Mouse (Mus musculus) common myeloid progenitor, adult 5-6 weeks (primary cell): ENCODE measurements around the gene Pfkfb2. TPM values are rescaled to one million over a fixed set of nuclear protein-coding genes. Genes with fewer than 3 reads are reported as not detected.

Source experiments
- ATAC-seq: replicated peaks from 2 replicates; pipeline ENCODE4 v1.8.0; 2016; ENCODE audit warnings: low read depth, mild to moderate bottlenecking, moderate TSS enrichment, inconsistent platforms; ENCODE audit not compliant: poor library complexity, severe bottlenecking
- total RNA-seq: library from RNA; stranded (forward); fragments of 200-1000, 187-1606 nt; gene quantifications from 2 replicates; pipeline ENCODE4 v1.2.3, GENCODE M21; 2017

Pfkfb2 gene
- total RNA-seq, 1 experiment from 2014 or later: 19.4 TPM

GRCm38 (mm10) chr1:130739636-130740035, 10.6 kb upstream of the Pfkfb2 start:
- no peak for ATAC-seq

- no peak for ATAC-seq
These were observed 9.6 kb upstream of the Pfkfb2 start for GRCm38 (mm10) chr1:130738551-130739106.

- ATAC-seq: no peak
These were observed 8.9 kb upstream of the Pfkfb2 start for GRCm38 (mm10) chr1:130737916-130738315.

- no peak for ATAC-seq
These were observed 8.4 kb upstream of the Pfkfb2 start for GRCm38 (mm10) chr1:130737411-130737881.

GRCm38 (mm10) chr1:130734852-130735251, 5.8 kb upstream of the Pfkfb2 start:
- no peak for ATAC-seq

- ATAC-seq: no peak
These were observed 5.4 kb upstream of the Pfkfb2 start for GRCm38 (mm10) chr1:130734452-130734851.

GRCm38 (mm10) chr1:130733671-130734070, 4.6 kb upstream of the Pfkfb2 start:
- ATAC-seq: no peak

- 0 out of 2 replicates have a peak, but pooled peaks have one; percentile 14 for ATAC-seq
These were observed 3.9 kb upstream of the Pfkfb2 start for GRCm38 (mm10) chr1:130732706-130733658.

GRCm38 (mm10) chr1:130731741-130732337, 2.8 kb upstream of the Pfkfb2 start, which contains the start of gene AA986860:
Gene AA986860, plus strand, starts transcription at chr1:130731976.
- 0 out of 2 replicates have a peak, but pooled peaks have one; percentile 24 for ATAC-seq

- ATAC-seq: no peak
These were observed 345 bp downstream of the Pfkfb2 start for GRCm38 (mm10) chr1:130728708-130729107.

GRCm38 (mm10) chr1:130728070-130728469, 983 bp downstream of the Pfkfb2 start:
- peak; percentile 70 for ATAC-seq

GRCm38 (mm10) chr1:130726396-130726795, 2.7 kb downstream of the Pfkfb2 start:
- ATAC-seq: no peak

- ATAC-seq: no peak
These were observed 4.8 kb downstream of the Pfkfb2 start for GRCm38 (mm10) chr1:130724206-130724605.

GRCm38 (mm10) chr1:130717291-130717871, 11.7 kb downstream of the Pfkfb2 start, which contains the start of gene Yod1:
Gene Yod1, plus strand, starts transcription at chr1:130717327.
- ATAC-seq: peak; percentile 68

- ATAC-seq: no peak; the same call in 1 of the 2 replicates
These were observed 12.4 kb downstream of the Pfkfb2 start for GRCm38 (mm10) chr1:130716513-130717290.

GRCm38 (mm10) chr1:130716218-130716512, 12.9 kb downstream of the Pfkfb2 start:
- ATAC-seq: no peak

GRCm38 (mm10) chr1:130715561-130716217, 13.4 kb downstream of the Pfkfb2 start, which contains the start of gene Gm29427:
Gene Gm29427, minus strand, starts transcription at chr1:130715799.
- peak; percentile 71 for ATAC-seq

GRCm38 (mm10) chr1:130714046-130714445, 15.0 kb downstream of the Pfkfb2 start:
- ATAC-seq: no peak
